8 mouse cellular contexts compared by ENCODE assay signal in genomic region chr15:28181862-28182261, GRCm38 (mm10). TPM values are rescaled to one million over a fixed set of nuclear protein-coding genes. Genes with fewer than 3 reads are reported as not detected.
A peak's percentile ranks its signal among the peaks of the same experiment; 100 is the strongest.
DNase-seq lines count a peak whose midpoint lies in the region; ATAC-seq and TF ChIP-seq lines count a peak whose summit lies in the region.

No protein-coding gene starts in this region.

- no peak overlapping the region for H3K27ac ChIP-seq in forebrain, embryonic 12.5 days
- H3K27ac ChIP-seq in heart, postnatal 0 days (ENCODE audit: low read depth), result no peak overlapping the region
- H3K27ac ChIP-seq in liver, embryonic 14.5 days, result no peak overlapping the region
- H3K27ac ChIP-seq in neural tube, embryonic 12.5 days, result no peak overlapping the region

- peak overlapping the region; percentile 57 for H3K4me2 ChIP-seq in forebrain, embryonic 12.5 days
- H3K4me2 ChIP-seq in heart, postnatal 0 days (ENCODE audit: low read depth, low read length), result peak overlapping the region; percentile 64
- peak overlapping the region; percentile 42 for H3K4me2 ChIP-seq in liver, embryonic 14.5 days (ENCODE audit: low read depth)
- H3K4me2 ChIP-seq in neural tube, embryonic 12.5 days (replicated peaks), result peak overlapping the region; percentile 62

- H3K27me3 ChIP-seq in forebrain, embryonic 12.5 days, result peaks cover 14% of the 10 kb centered on the region; the same call in 1 of the 2 replicates
- H3K27me3 ChIP-seq in heart, postnatal 0 days (ENCODE audit: control insufficient read depth, insufficient read depth, low read length), result no peaks in the 10 kb centered on the region
- no peaks in the 10 kb centered on the region for H3K27me3 ChIP-seq in liver, embryonic 14.5 days (ENCODE audit: control insufficient read depth, insufficient read depth, low read length)
- peaks cover 19% of the 10 kb centered on the region for H3K27me3 ChIP-seq in neural tube, embryonic 12.5 days (replicated peaks)

- H3K4me3 ChIP-seq in forebrain, embryonic 12.5 days (replicated peaks), result peak overlapping the region; percentile 35
- peak overlapping the region; percentile 37 for H3K4me3 ChIP-seq in heart, postnatal 0 days (ENCODE audit: low read depth, low read length)
- peak overlapping the region in 1 of 2 experiments; percentile 31; a peak in 1 of 4 replicates for H3K4me3 ChIP-seq in liver, embryonic 14.5 days (ENCODE audit: insufficient read depth in 1 of 2, low read depth in 2 of 2, low read length in 2 of 2)
- H3K4me3 ChIP-seq in neural tube, embryonic 12.5 days, result peak overlapping the region; percentile 27; the same call in 1 of the 2 replicates

- ATAC-seq in CD4-positive, CD25-positive, alpha-beta regulatory T cell, adult 4 months, result peak; percentile 92
- ATAC-seq in forebrain, embryonic 12.5 days (ENCODE audit: low FRiP score), result peak; percentile 85
- ATAC-seq in heart, postnatal 0 days (ENCODE audit: insufficient read depth, low read depth), result no peak; the same call in 1 of the 2 replicates
- ATAC-seq in liver, embryonic 14.5 days (ENCODE audit: insufficient read depth), result no peak
- peak; percentile 70 for ATAC-seq in neural tube, embryonic 12.5 days (ENCODE audit: low FRiP score, low read depth)

- H3K4me1 ChIP-seq in forebrain, embryonic 12.5 days, result 0 out of 2 replicates have a peak, but pooled peaks cover 4% of the 10 kb centered on the region
- H3K4me1 ChIP-seq in heart, postnatal 0 days (ENCODE audit: control insufficient read depth, insufficient read depth), result no peaks in the 10 kb centered on the region
- H3K4me1 ChIP-seq in liver, embryonic 14.5 days (replicated peaks; ENCODE audit: control insufficient read depth in 2 of 2, insufficient read depth in 2 of 2, low read length in 1 of 2), result no peaks in the 10 kb centered on the region
- H3K4me1 ChIP-seq in neural tube, embryonic 12.5 days, result no peaks in the 10 kb centered on the region

- peak; percentile 12 for DNase-seq in c-Kit-negative CD71-positive TER-119-positive erythroid progenitor cells, embryonic 14.5 days (ENCODE audit: low read depth, low spot score)
- DNase-seq in heart, postnatal 0 days (ENCODE audit: low spot score), result peak; percentile 65
- peak; percentile 63 to 88 for DNase-seq in kidney, postnatal 36 days
- DNase-seq in liver, embryonic 14.5 days (ENCODE audit: low read depth in 3 of 3, low spot score in 3 of 3), result peak in 2 of 3 experiments; percentile 20 to 32
- DNase-seq in telencephalon, adult 2 months (ENCODE audit: low read depth, low spot score), result peak; percentile 60

- TF ChIP-seq EP300 in heart, postnatal 0 days (IDR thresholded peaks at IDR 0.05; ENCODE audit: low read depth), result no peak
- TF ChIP-seq EP300 in liver, embryonic 14.5 days (IDR thresholded peaks at IDR 0.05; ENCODE audit: low read depth), result no peak

- no peak overlapping the region for H3K9ac ChIP-seq in forebrain, embryonic 12.5 days
- no peak overlapping the region for H3K9ac ChIP-seq in heart, postnatal 0 days (replicated peaks; ENCODE audit: low read depth, low read length)
- no peak overlapping the region for H3K9ac ChIP-seq in liver, embryonic 14.5 days (replicated peaks)
- H3K9ac ChIP-seq in neural tube, embryonic 12.5 days, result no peak overlapping the region

- WGBS in forebrain, embryonic 12.5 days, result 15% methylated on average over 10 of the region's 10 CpGs
- WGBS in heart, postnatal 0 days, result 11% methylated on average over 10 of the region's 10 CpGs
- 10% methylated on average over 10 of the region's 10 CpGs for WGBS in liver, embryonic 14.5 days (ENCODE audit: insufficient replicate concordance)
- WGBS in neural tube, embryonic 12.5 days, result 17% methylated on average over 10 of the region's 10 CpGs

- H3K9me3 ChIP-seq in forebrain, embryonic 12.5 days, result no peaks in the 10 kb centered on the region
- H3K9me3 ChIP-seq in heart, postnatal 0 days (replicated peaks; ENCODE audit: control insufficient read depth, low read length), result no peaks in the 10 kb centered on the region
- no peaks in the 10 kb centered on the region for H3K9me3 ChIP-seq in liver, embryonic 14.5 days (ENCODE audit: control insufficient read depth, low read length)
- H3K9me3 ChIP-seq in neural tube, embryonic 12.5 days, result no peaks in the 10 kb centered on the region

- no peaks in the 10 kb centered on the region for H3K36me3 ChIP-seq in forebrain, embryonic 12.5 days (replicated peaks)
- H3K36me3 ChIP-seq in heart, postnatal 0 days (replicated peaks; ENCODE audit: control insufficient read depth, insufficient read depth, low read length), result no peaks in the 10 kb centered on the region
- no peaks in the 10 kb centered on the region for H3K36me3 ChIP-seq in liver, embryonic 14.5 days (replicated peaks; ENCODE audit: control insufficient read depth, insufficient read depth, low read depth)
- H3K36me3 ChIP-seq in neural tube, embryonic 12.5 days, result no peaks in the 10 kb centered on the region

- peak; percentile 88 for TF ChIP-seq CTCF in heart, postnatal 0 days (IDR thresholded peaks at IDR 0.05; ENCODE audit: low read depth)
- peak; percentile 73 for TF ChIP-seq CTCF in liver, embryonic 14.5 days (IDR thresholded peaks at IDR 0.05; ENCODE audit: low read depth)

RNA-seq across cellular contexts. Expression of gene Dnah5, which starts 21.7 kb away (rescaled TPM):
- polyA plus RNA-seq in CD4-positive, CD25-positive, alpha-beta regulatory T cell, adult 4 months (2017; shearing (Covaris generic)), result not detected
- polyA plus RNA-seq in forebrain, embryonic 12.5 days (2016; fragmentation: Nextera tagmentation; extraction: Ambion mirVana), result 0.15 and 0.17 TPM in 2 replicates
- 0.04 TPM in 1 of 2 replicates, not detected in the other for total RNA-seq in heart, postnatal 0 days (2014; rRNA removed; ENCODE audit: low replicate concordance)
- polyA plus RNA-seq in heart, postnatal 0 days (2015; fragmentation: Nextera tagmentation; extraction: Ambion mirVana), result under 0.01 and 0.05 TPM in 2 replicates
- under 0.01 TPM in 1 of 2 replicates, not detected in the other for polyA plus RNA-seq in liver, embryonic 14.5 days (2012; rRNA removed)
- not detected in 2 replicates for polyA plus RNA-seq in liver, embryonic 14.5 days (2014; fragmentation: Nextera tagmentation; extraction: Ambion mirVana)
- polyA plus RNA-seq in neural tube, embryonic 12.5 days (2016; fragmentation: Nextera tagmentation; extraction: Ambion mirVana), result 0.08 and 0.13 TPM in 2 replicates

Comparison
In these comparisons a context has a peak if more than half of its experiments do, and no peak if none do; other contexts are left out.
1. ATAC-seq: peak in CD4-positive, CD25-positive, alpha-beta regulatory T cell, adult 4 months (single experiment), forebrain, embryonic 12.5 days (single experiment) and neural tube, embryonic 12.5 days (single experiment); none in heart, postnatal 0 days (single experiment) and liver, embryonic 14.5 days (single experiment).
2. DNase-seq: peak in every context shown above with its lines; median percentile 76 in kidney, postnatal 36 days; 65 in heart, postnatal 0 days; 60 in telencephalon, adult 2 months; 26 in liver, embryonic 14.5 days; 12 in c-Kit-negative CD71-positive TER-119-positive erythroid progenitor cells, embryonic 14.5 days.
3. Peak in every context shown above with its lines, with median percentiles within 50 percentile points of each other: H3K4me2 ChIP-seq.